Mouse (Mus musculus): ENCODE data around the gene Heyl. TPM values are rescaled to one million over a fixed set of nuclear protein-coding genes. Genes with fewer than 3 reads are reported as not detected.
A peak's percentile ranks its signal among the peaks of the same experiment; 100 is the strongest.
"Not testable (repeated sequence)": the region's sequence is repeated elsewhere in the genome, so short reads cannot be mapped to it uniquely, and the experiment has no call there.

Gene Heyl
- total RNA-seq, 2 experiments from 2014 or later: 2.7 to 3.9 TPM

DNA sequence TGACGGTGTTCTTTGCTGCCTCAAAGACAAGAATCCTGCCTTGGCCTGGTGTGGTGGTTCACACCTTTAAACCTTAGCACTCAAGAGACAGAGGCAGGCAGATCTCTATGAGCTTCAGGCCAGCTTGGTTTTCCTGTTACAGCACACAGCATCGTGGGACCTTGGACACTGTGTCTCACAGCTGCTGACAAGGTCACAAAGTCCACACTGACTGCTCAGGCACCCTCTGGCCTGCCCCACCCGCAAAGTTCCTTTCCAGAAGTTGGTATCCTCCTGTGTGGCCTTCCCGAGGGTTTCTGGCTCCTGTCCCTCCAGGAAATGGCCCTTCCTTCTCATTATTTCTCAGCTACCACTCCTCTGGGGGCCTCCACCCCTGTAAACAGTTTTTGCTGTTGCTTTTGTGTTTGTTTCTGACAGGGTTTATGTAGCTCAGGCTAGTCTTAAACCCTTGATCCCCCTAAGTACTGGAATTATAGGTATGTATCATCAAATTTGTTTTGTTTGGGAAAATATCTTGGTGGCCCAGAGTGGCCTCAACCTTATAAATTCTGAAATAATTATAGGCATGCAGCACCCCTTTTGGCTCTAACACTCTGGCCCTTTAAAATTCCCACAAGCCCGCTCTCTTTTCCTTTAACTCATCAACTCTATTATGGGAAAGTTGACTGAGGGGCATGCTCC, 28.5 kb downstream of the Heyl start, which contains the start of gene Pabpc4:
TSS of gene Pabpc4 (plus strand) at position 631 of the 681 bp plus-strand sequence.
- Histone ChIP-seq H3K4me3 (no peak within 1 kb of the TSS), H3K27ac (no peak within 1 kb of the TSS)
- no peak for TF ChIP-seq CTCF (IDR thresholded peaks at IDR 0.05)
- no peak for DNase-seq (ENCODE audit: extremely low spot score in 1 of 2, low spot score in 2 of 2)
- intact Hi-C loops (cut with DNase I): no loop called here

DNA sequence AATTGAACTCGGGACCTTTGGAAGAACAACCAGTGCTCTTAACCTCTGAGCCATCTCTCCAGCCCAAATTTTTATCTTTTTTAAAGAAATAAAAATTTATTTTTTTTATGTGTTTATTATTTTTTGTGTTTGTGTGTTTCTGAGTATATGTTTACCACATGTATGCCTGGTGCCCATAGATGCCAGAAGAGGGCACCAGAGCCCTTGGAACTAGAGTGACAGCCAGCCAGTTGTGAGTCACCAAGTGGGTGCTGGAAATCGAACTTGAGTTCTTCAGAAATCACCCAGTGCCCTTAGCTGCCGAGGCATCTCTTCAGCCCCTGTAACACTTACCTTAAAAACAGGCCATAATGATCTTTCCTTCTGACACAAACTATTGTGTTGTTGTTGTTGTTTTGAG, 37.7 kb downstream of the Heyl start:
- DNase-seq (ENCODE audit: extremely low spot score in 1 of 2, low spot score in 2 of 2): no peak
- Histone ChIP-seq H3K27ac (no peak overlapping the region), H3K4me3 (no peak overlapping the region)
- no peak; the same call in 1 of the 2 replicates for TF ChIP-seq CTCF (IDR thresholded peaks at IDR 0.05)
- intact Hi-C loops (cut with DNase I): no loop called here

- no peak for TF ChIP-seq CTCF (IDR thresholded peaks at IDR 0.05)
- intact Hi-C loops (cut with DNase I): no loop called here
- H3K4me3 ChIP-seq: no peak overlapping the region
- H3K27ac ChIP-seq: no peak overlapping the region
- no peak for DNase-seq (ENCODE audit: extremely low spot score in 1 of 2, low spot score in 2 of 2)
These were observed 46.8 kb downstream of the Heyl start for GRCm38 (mm10) chr4:123280117-123280516.

GRCm38 (mm10) chr4:123282500-123282899, 49.1 kb downstream of the Heyl start:
- intact Hi-C loops (cut with DNase I): no loop called here
- H3K27ac ChIP-seq: peak overlapping the region; percentile 81
- peak; percentile 96 for TF ChIP-seq CTCF (IDR thresholded peaks at IDR 0.05)
- H3K4me3 ChIP-seq: peak overlapping the region; percentile 64
- peak; percentile 87 to 89 for DNase-seq (ENCODE audit: extremely low spot score in 1 of 2, low spot score in 2 of 2)

DNA sequence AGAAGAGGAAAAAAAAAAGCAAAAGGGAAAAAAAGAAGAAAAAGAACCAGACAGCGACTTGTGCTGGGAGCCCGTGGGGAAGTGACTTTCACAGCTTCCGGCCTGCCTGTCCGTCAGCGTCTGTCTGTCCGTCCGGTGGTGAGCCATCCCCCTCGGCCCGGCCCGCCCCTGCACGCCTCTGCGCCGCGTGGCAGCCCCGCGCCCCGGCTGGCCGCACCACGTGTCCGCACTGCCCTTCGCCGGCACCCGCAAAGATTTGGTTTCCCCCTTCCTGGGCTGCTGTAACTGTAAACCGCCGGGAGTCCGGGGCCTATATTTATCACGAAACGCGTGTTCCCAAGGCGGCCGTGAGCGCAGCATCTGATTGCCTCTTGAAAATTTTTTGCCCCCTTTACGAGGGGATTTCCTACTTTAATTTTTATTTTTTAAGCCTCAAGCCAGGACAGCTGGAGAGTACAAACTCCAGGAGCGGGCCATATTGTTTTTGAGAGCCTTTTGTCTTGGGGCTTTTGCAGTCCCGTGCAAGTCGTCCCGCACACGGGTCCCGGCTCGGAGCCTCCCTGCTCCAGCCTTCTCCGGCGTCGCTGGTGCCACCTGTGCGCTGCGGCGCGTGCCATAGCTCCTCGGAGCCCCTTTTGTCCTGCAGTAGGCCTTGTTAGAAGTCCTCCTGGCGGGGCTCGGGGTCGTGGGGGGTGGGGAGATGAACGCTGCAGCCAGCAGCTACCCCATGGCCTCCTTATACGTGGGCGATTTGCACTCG, 49.7 kb downstream of the Heyl start:
- intact Hi-C loops (cut with DNase I); DNase-seq (ENCODE audit: extremely low spot score in 1 of 2, low spot score in 2 of 2): not testable (repeated sequence)
- Histone ChIP-seq H3K27ac (peak overlapping the region; percentile 44), H3K4me3 (peak overlapping the region; percentile 64)

DNA sequence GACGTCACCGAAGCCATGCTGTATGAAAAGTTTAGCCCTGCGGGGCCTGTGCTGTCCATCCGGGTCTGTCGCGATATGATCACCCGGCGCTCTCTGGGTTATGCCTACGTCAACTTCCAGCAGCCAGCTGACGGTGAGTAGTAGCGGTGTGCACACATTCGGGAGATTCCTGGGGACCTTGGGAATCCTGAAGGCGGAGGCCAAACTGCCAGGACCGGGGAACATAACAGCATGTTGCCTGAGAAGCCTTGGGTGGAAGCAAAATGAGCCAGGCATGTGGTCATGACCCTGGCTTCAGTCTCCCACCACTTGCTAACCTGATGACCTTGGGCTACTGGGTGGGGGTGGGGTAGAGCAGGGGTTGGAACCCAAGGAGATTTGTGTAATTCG, 50.3 kb downstream of the Heyl start:
- H3K27ac ChIP-seq; intact Hi-C loops (cut with DNase I); DNase-seq (ENCODE audit: extremely low spot score in 1 of 2, low spot score in 2 of 2): not testable (repeated sequence)

GRCm38 (mm10) chr4:123284731-123285624, 51.6 kb downstream of the Heyl start:
- Histone ChIP-seq H3K4me3 (no peak overlapping the region; the same call in 1 of the 2 replicates), H3K27ac (no peak overlapping the region)
- no peak for TF ChIP-seq CTCF (IDR thresholded peaks at IDR 0.05)
- intact Hi-C loops (cut with DNase I): no loop called here
- DNase-seq (ENCODE audit: extremely low spot score in 1 of 2, low spot score in 2 of 2): no peak

More for the DNA sequence above, 50.3 kb downstream of the Heyl start:
- peak overlapping the region; percentile 64 for H3K4me3 ChIP-seq

DNA sequence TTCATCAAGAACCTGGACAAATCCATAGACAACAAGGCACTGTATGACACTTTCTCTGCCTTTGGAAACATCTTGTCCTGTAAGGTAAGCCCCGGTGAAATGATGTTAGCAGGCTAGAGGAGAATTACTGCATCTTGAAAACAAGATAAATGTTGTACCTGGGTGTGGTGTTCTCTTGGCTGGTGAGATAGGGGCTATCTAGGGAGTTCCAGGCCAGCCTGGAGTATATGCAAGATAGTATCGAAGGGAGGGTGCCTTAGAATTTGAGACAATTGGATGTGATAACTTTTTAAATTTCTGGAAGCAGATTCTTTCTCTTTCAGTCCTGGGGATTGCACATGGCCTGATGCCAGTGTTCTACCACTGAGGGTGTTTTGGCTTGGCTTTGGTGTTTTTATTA, 53.4 kb downstream of the Heyl start:
- intact Hi-C loops (cut with DNase I): no loop called here
- no peak overlapping the region for H3K4me3 ChIP-seq
- no peak for TF ChIP-seq CTCF (IDR thresholded peaks at IDR 0.05)
- DNase-seq (ENCODE audit: extremely low spot score in 1 of 2, low spot score in 2 of 2): no peak
- no peak overlapping the region for H3K27ac ChIP-seq

DNA sequence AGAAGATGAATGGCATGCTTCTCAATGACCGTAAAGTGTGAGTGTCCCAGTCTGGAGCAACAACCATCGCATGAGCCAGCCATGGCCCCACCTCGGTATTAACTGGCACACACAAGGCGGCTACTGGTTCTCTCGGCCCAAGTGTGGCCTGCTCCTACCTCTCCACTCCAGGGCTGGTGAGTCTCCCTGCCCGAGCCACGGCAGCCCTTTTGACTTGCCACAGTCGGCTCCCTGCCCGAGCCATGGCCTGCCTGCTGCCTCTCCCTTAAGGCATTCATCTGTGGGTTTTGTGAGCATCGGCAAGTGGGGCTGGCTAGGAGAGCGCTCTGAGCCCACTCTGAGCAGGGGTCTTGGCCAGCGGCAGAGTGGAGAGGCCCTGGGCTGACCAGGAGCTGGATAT, 55.7 kb downstream of the Heyl start:
- no peak for TF ChIP-seq CTCF (IDR thresholded peaks at IDR 0.05)
- Histone ChIP-seq H3K27ac (no peak overlapping the region), H3K4me3 (no peak overlapping the region)
- intact Hi-C loops (cut with DNase I): no loop called here
- no peak for DNase-seq (ENCODE audit: extremely low spot score in 1 of 2, low spot score in 2 of 2)

GRCm38 (mm10) chr4:123292390-123292789, 59.0 kb downstream of the Heyl start:
- intact Hi-C loops (cut with DNase I): no loop called here
- no peak for TF ChIP-seq CTCF (IDR thresholded peaks at IDR 0.05)
- no peak for DNase-seq (ENCODE audit: extremely low spot score in 1 of 2, low spot score in 2 of 2)
- H3K27ac ChIP-seq: no peak overlapping the region
- H3K4me3 ChIP-seq: no peak overlapping the region

GRCm38 (mm10) chr4:123292989-123293388, 59.6 kb downstream of the Heyl start:
- H3K27ac ChIP-seq: no peak overlapping the region
- DNase-seq (ENCODE audit: extremely low spot score in 1 of 2, low spot score in 2 of 2): no peak
- TF ChIP-seq CTCF (IDR thresholded peaks at IDR 0.05): no peak
- intact Hi-C loops (cut with DNase I): no loop called here
- H3K4me3 ChIP-seq: no peak overlapping the region
